Mouse (Mus musculus): Measurements from ENCODE around the gene Fkbp5. TPM values are rescaled to one million over a fixed set of nuclear protein-coding genes. Genes with fewer than 3 reads are reported as not detected.

The Fkbp5 gene
- total RNA-seq, 2 experiments from 2014 or later: 46.4 to 53.2 TPM

DNA sequence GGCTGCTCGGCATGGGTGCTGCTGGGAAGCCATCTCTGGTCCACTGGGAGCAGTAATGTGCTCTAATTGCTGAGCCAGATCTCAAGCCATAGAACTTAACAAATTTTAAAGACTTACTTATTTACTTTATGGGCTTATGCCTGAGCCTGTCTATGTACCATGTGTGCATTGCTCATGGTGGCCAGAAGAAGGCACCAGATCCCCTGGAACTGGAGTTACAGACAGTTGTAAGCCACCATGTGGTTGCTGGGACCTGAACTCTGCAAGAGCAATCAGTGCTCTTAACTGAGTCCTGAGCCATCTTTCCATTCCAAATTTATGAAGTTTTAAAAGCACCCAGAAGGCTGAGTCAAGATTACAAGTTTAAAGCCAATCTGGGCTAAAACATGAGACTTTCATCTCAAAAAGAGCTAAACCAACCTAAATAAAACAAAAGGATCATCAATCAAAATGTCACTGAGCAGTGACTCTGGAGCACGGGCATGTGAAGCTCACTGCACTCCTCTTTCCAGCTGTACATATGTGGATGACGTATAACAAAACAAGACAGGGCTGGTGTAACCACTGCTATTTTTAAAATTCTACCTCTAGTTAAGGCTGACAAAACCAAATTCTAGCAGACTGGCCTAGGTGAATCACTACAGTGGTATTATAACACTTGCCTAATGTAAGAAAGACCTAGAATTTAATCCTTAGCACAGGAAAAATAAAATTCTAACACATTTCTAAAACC, 41.6 kb downstream of the Fkbp5 start:
- intact Hi-C loops (cut with DNase I): no loop called here
- DNase-seq (ENCODE audit: low spot score in 2 of 2): no peak

DNA sequence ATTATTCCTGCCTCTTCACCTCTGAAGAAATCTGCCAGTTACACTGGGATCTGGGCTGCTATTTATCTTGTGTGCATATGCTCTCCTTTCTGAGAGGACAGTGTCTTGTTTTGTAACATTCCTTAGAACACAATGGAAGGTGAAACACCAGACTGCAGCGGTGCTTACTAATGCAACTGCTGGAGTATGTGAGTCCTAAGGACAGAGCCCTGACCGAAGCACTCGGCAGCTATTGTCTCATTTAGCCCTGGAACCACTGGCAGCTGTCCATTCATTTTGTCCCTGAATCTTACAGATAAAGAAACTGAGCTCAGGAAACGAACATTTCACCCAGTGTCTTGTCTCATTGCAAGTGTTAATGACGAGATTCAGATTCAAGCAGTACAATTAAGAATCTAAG, 44.6 kb downstream of the Fkbp5 start:
- DNase-seq (ENCODE audit: low spot score in 2 of 2): no peak
- intact Hi-C loops (cut with DNase I): no loop called here

DNA sequence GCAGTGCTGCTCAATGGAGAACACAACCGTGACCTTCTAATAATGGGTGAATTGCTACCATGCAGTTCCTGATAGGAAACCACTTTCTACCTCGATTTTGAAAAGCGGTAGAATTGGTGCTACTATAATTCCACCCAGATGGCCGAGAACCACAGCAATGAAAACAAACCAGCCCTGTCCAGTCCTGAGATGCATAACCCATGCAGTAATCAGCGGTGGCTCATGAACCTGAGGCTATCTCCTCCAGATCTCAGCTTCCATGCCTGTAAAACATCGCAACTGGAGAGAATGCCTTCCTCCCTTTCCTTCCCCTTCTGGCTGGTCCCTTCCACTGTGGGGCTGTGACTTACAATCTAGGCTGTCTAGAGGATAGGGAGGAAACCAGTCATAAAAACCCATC, 46.5 kb downstream of the Fkbp5 start:
- no peak for DNase-seq (ENCODE audit: low spot score in 2 of 2)
- intact Hi-C loops (cut with DNase I): no loop called here

DNA sequence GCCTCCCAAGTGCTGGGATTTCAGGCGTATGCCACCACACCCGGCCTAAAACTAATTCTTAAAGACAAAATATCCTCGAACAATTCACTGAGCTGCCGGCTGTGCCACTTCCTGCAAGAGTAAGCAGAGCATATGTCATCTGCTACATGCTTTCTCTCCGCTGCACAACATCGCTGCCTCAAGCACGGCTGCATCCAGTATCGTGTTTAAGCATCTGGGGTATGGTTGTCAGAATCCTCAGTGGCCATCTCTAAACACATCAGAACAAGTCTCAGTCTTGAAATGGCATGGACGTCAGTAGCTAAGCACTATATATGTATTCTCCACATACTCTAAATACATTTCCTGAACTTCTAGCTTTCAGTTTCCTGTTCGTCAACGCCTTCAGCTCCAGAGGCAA, 49.6 kb downstream of the Fkbp5 start:
- intact Hi-C loops (cut with DNase I): no loop called here
- no peak for DNase-seq (ENCODE audit: low spot score in 2 of 2)

DNA sequence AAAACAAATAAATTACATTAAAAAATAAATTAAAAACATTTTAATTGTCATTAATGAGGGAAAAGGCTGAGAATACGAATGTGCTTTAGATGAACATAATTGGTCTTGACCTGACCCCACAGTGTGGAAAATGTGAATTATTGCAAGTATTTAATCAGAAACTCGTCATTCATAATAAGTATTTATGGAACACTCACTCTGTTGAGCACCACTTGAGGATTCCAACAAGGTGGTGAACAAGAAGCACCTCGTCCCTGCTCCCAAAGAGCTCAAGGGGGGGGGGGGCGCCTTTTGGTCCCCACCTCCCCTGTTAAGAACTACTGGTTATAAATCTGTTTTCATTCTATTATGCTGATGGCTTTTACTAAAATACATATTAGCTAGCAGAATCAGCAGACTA, 51.4 kb downstream of the Fkbp5 start:
- DNase-seq (ENCODE audit: low spot score in 2 of 2): no peak
- intact Hi-C loops (cut with DNase I): no loop called here

DNA sequence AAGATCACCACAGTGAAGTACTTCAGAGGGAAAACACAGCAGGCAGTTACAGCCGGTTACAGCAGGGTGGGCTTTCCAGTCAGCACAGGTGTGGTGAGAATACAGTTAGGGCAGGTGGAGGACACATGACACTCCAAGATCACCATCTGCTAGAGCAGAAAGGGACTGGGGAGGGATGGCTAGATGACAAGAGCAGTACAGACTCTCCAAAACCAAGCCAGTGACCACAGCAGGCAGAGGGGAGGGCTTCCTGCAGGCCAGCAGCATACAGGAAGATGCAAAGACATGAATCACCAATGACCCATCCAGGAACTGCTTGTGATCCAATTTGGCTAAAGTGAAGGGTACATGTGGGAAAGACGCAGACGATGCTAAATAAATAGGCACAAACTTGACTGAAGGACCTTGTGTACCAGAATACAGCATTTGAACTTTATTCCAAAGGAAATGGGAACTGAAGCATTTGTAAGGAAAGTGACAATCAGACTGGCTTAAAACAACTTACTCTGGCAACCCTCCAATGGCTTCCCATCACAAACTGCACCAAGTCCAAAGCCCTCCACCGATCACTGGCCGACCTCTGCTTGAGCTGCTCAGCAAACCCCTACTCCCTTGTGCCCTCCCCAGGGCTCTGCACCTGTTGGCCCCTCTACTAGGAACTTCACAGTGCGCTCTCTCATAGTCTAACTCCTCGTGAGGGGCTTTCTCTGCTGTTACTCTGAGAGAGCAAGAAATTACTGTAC, 53.5 kb downstream of the Fkbp5 start:
- intact Hi-C loops (cut with DNase I): no loop called here
- DNase-seq (ENCODE audit: low spot score in 2 of 2): no peak

DNA sequence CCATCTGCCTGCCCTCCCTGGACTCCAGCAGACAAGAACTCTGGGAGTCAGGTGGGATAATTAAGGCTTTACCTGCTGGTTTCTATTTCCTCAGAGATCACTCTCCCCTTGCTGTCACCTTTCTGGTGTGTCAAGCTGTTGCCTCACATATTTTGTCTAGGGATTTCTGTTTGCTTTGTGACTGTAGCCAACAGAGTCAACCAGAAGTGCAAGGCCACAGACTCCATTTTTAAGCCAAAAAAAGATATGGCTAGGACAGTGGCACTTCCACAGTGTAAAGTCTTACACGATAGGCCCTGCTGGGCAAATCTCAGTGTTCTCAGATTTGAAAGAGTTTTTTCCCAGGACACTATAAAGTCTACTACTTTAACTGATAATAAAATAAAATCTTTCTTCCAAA, 56.9 kb downstream of the Fkbp5 start:
- intact Hi-C loops (cut with DNase I): no loop called here
- DNase-seq (ENCODE audit: low spot score in 2 of 2): no peak

DNA sequence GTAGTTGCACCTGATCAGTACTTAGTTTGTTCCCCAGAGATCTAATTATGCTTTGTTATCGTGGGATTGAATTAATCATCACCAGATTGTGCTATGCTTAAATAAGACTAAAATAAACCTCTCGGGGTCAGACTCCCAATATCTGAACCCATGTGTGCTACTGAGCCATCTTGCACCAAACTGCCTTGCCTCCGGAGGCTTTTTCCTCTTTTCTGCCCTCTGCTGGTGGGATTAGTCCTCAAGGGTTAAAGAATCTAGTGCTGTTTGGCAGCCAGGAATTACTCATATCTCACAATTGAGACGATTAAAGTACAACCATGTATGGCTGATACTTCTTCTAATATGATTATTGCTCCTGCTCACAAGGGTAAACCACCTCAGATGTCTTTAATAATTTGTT, 62.2 kb downstream of the Fkbp5 start:
- peak in 1 of 2 experiments; percentile 28 for DNase-seq (ENCODE audit: low spot score in 2 of 2)
- intact Hi-C loops (cut with DNase I): loop anchor here (5.0 kb wide), 1 partner anchor 48 kb away; no protein-coding TSS in a partner anchor

DNA sequence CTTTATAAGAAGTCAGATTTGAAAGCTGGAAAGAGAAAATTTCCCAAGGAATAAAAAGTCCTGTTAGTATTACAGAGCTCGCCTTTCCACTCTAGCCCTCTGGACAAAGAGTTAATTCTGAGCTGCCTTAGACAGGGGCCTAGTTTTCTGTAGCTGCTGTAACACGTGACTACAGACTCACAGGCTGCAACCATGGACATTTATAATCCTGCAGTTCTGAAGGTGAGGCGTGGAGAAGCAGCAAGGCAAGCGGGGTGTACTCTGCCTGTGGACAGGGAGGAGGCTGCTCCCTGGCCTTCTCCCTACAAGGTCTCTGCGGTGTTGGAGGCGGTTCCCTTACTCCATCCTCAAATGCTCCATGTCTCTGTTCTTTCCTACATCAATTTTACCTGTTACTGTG, 64.4 kb downstream of the Fkbp5 start:
- intact Hi-C loops (cut with DNase I): no loop called here
- DNase-seq (ENCODE audit: low spot score in 2 of 2): no peak

DNA sequence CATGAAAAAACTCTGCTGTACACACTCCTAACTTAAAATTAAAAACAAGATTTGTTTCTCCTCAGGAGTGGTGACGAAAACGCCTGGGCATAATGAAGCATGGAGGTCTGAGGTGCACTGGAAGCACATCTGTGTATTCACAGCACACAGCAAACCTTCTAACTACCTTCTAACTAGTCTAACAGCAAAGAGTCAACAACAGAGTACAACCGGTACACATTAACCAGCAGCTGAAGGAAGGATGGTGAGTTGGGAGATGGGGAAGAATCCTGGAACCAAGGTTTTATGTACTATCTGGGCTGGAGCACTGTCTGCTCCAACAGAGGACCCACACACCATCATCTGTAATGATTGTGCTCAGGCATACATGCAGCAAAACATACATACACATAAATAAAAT, 65.4 kb downstream of the Fkbp5 start:
- intact Hi-C loops (cut with DNase I): no loop called here

DNA sequence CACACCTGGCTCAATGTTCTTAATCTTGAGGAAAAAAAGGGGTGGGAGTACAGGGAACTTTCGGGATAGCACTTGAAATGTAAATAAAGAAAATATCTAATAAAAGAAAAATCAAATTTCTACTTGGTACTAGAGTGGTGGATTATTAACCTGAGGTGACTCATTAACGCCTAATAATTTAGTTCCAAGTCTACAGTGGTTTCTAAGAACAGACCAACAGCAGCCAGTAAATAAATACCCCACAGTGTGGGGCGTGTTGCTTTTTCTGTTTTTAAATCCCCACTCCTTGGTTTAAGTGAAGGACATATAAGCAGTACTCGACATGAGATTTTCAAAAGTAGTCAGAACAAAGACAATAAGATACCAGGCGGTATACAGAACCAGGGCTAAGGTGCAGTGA, 65.8 kb downstream of the Fkbp5 start:
- DNase-seq (ENCODE audit: low spot score in 2 of 2): no peak
- intact Hi-C loops (cut with DNase I): no loop called here

More for the DNA sequence above, 65.4 kb downstream of the Fkbp5 start:
- no peak for DNase-seq (ENCODE audit: low spot score in 2 of 2)

DNA sequence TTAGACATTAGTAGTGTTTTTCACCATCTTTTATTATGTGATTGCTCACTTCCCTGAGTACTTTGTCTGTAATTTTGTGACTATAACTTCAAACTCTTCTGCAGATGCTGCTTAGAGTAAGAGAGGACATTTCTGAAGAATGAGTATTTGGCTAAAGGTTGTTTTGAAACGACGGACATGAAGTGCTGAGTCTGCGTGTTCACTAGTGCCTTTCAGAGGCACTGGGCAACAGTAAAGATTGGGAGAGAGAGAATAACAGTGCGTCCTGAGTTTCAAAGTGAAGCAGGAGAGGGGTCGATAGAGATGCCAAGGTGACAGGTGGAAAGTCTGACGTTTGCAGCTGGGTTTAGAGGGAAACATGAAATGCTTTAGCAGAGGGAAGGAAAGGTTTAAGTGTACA, 69.1 kb downstream of the Fkbp5 start:
- DNase-seq (ENCODE audit: low spot score in 2 of 2): no peak

DNA sequence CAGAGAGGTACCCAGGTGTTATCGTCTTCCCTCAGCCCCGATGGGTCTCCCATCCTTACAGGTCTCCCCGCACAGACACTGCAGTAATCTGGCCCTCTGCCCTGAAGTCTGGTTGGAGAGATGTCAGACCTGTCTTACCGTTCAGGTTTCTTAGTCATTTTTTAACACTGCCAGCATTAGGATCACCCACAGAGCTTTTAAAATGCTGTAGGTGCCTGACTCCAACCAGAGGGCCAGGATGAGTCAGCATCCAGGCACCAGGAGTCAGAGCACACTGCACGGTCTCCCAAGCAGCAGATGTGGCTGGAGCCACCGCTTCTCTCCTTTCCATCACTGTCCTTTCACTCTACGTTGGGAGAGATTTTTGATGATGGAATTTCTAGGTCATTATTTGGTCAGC, 69.5 kb downstream of the Fkbp5 start:
- intact Hi-C loops (cut with DNase I): no loop called here
- DNase-seq (ENCODE audit: low spot score in 2 of 2): no peak

More for the DNA sequence above, 69.1 kb downstream of the Fkbp5 start:
- intact Hi-C loops (cut with DNase I): no loop called here

DNA sequence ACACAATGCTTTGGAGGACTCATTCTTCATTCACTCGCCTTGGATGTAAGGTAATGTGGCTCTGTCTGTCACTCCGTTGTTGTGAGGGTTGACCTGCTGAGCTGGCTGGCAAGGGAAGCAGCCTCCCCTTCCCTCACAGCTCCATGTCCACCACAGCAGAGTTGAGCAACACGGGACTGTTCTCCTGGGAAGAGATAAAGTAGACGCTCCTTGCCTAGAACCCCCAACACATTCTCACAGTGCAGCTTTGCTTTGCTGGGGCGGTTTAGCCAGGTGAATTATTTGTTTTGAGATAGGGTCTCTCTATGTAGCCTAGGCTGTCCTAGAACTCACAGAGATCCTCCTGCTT, 70.5 kb downstream of the Fkbp5 start:
- DNase-seq (ENCODE audit: low spot score in 2 of 2): no peak
- intact Hi-C loops (cut with DNase I): no loop called here

DNA sequence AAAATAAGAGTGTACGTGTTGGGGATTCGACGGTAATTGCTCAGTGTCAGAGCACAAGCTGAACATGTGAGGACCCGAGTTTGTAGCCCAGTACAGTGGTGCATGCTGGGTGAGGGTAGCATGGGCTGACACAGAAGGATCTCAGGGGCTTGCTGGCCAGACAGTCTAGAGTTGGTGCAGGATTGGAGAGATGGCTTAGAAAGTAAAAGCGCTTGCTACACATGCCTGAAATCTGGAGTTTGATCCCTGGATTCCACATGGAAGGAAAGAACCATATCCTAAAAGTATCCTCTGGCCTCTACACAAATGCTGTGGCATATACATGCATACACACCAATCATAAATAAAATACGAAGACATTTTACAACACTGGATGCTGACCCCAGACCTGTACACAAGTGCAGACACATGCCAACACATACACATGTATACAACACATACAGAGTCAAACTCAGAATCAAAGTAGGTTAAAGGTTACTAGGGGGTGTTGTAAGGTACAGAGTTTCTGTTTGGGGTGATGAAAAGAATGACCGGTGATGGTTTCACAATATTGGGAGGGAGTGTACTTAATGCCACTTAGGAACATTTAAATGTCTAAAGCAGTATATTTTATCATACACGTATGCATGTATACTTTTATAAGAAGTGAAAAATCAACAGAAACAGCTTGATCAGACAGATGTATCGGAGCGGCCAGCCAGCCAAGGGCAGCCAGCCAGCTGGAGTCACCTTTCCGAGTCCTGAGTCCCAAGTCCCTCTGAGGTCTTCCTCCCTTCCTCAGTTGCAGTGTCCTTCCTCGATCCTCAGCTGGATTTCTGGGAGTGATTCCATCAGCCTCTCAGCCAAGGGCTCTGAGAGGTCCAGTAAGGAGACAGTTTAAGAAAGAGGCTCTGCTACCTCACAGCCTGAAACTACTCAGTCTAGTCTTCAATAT, 71.2 kb downstream of the Fkbp5 start:
- intact Hi-C loops (cut with DNase I): no loop called here

DNA sequence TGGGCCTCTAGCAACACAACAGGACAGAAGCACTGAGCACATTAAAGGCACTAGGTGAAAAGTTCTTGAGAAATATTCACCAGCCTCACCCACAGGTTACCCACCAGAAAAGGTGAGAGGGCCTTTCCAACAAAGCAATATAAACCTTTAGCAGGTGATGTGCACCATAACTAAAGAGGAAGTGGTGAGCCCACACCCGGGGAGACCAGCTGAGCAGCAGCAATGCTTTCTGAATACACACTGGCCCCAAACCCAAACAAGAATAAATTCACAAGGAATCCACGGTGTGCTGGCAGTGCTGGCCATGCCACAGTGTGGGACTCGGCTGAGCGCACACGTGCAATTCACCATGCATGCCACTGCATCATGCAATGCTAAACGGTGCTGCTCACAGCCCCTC, 74.7 kb downstream of the Fkbp5 start:
- DNase-seq (ENCODE audit: low spot score in 2 of 2): no peak
- intact Hi-C loops (cut with DNase I): no loop called here

More for the DNA sequence above, 71.2 kb downstream of the Fkbp5 start:
- no peak for DNase-seq (ENCODE audit: low spot score in 2 of 2)

DNA sequence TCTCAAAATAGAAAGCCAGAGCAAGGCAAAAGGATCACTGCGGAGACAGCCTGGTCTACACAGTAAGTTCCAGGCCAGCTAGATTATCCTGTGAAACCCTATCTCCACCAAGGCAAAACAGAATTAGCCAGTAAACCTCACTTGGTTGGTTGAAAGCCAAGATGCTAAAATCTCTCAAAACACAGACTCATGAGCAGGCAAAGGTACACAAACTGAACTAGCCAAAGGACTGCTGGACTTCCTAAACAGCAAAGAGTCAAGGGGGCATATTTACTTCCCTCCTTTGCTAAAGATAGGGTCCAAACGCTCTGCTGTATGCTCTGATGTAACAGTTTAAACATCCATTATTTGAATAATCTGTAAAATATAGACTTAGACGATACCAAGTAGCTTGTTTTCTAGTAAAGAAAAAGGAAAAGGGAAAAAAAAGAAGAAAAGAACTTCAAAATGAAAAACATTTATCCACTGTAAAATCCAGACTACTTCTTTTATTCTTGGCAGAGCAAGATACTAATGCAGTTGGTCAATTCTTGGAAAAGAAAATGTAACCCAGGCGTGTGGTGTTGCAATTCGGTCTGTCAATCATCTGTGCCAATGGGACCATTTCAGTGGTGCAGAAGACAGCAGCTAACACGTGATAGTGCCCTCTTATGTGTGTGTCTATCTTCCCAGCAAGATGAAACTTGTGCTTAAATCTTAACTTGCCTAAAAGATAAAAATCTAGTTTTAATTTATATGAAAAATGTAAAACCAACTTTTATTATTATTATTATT, 78.8 kb downstream of the Fkbp5 start:
- intact Hi-C loops (cut with DNase I): no loop called here
- no peak for DNase-seq (ENCODE audit: low spot score in 2 of 2)

DNA sequence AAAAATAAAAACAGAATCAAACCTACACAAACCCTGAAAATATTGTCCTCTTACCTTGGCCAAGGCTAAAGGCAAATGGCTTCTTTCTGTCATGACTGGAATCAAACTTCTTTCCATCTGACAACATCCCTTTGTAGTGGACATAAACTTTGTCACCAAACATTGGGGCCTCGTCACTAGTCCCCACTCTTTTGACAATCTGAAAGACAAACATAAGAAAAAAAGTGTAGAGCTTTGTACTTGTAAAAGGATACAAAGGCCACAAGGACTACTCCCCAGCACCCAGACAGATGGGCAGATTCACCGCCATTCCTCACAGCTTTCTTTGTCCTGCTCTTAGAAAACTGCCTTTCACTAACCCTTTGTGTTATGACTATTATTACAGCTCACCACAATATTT, 79.4 kb downstream of the Fkbp5 start:
- no peak for DNase-seq (ENCODE audit: low spot score in 2 of 2)
- intact Hi-C loops (cut with DNase I): no loop called here

DNA sequence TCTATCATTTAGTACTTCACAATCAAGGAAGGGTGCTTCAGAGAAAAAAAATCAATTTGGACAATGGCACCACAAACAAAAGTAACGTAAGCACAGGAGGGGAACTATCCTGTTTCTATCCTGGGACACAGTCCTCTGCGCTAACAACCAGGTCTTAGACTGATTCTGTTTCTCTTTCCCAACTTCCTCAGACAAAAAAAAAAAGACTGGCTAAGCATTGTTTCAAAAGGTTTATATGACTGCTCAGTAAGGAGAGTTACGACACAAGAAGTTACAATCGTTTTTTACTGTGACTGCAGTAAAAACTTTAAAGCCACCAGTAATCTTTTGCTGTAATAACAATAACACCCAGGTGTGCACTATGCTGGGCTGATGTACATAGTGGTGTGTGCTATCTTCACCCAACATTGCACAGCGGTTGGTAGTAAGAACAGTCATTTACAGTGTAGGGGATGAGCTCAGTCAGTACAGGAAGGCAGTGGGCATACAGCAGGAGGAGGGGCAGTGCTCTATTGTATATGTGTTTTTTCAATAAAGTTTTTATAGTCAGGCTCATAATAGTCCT, 82.3 kb downstream of the Fkbp5 start:
- intact Hi-C loops (cut with DNase I): no loop called here
- DNase-seq (ENCODE audit: low spot score in 2 of 2): no peak
